Mouse (Mus musculus) common myeloid progenitor, adult 5-6 weeks (primary cell): ENCODE data around the gene F2rl1. TPM values are rescaled to one million over a fixed set of nuclear protein-coding genes. Genes with fewer than 3 reads are reported as not detected.
A peak's percentile ranks its signal among the peaks of the same experiment; 100 is the strongest.

ENCODE experiments used
- ATAC-seq: replicated peaks from 2 replicates; pipeline ENCODE4 v1.8.0; 2016; ENCODE audit warnings: low read depth, mild to moderate bottlenecking, moderate TSS enrichment, inconsistent platforms; ENCODE audit not compliant: poor library complexity, severe bottlenecking
- total RNA-seq: library from RNA; stranded (forward); fragments of 200-1000, 187-1606 nt; gene quantifications from 2 replicates; pipeline ENCODE4 v1.2.3, GENCODE M21; 2017

The F2rl1 gene
- total RNA-seq, 1 experiment from 2014 or later = 0.78 TPM

DNA sequence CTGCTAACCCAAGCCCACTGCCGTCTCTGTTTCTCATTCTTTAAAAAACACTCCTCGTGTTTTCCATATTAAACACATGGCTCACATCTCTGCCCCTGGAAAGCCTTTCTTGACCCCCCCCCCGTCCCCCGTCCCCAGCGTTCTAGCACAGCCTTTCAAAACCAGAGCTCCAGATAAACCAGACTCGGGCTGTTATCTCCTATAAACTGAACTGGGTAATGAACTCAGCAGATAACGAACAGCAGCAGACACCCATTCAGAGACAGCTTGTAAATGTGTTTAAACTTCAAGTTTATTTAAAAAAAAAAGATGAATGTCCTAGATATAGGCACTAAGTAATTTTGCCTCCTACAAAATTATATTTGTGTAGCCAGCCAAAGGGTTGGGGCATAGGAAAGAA lies 49.9 kb downstream of the F2rl1 start:
- ATAC-seq = no peak

GRCm38 (mm10) chr13:95474294-95474693 lies 50.7 kb downstream of the F2rl1 start:
- ATAC-seq = no peak; the same call in 1 of the 2 replicates

DNA sequence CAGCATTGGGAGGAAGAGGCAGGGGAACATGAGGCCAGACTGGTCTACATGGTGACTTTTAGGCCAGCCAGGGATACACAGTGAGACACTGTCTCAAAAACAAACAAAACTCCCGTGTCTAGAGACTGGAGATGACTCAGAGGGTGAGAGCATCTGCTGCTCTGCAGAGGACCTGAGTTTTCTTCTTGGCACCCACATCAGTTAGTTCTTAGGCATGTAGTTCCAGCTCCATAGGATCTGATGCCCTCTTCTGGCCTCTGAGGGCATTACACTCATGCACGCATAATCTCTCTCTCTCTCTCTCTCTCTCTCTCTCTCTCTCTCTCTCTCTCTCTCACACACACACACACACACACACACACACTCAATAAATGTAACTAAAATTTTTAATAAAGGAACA lies 54.1 kb downstream of the F2rl1 start:
- peak; percentile 54; the same call in 1 of the 2 replicates for ATAC-seq

Other genes with a start within 250 kb of the F2rl1 start
- 9.8 and 12.6 TPM in 2 replicates for gene Zbed3, start 201.6 kb downstream of the F2rl1 start, total RNA-seq
- 56.7 and 63.6 TPM in 2 replicates for gene Aggf1, start 149.9 kb downstream of the F2rl1 start, total RNA-seq
- gene Crhbp, start 80.3 kb downstream of the F2rl1 start, total RNA-seq = not detected in 2 replicates
- not detected in 2 replicates for gene S100z, start 46.5 kb downstream of the F2rl1 start, total RNA-seq
- 59.5 and 70.5 TPM in 2 replicates for gene F2r, start 93.3 kb upstream of the F2rl1 start, total RNA-seq
- gene F2rl2, start 171.6 kb upstream of the F2rl1 start, total RNA-seq = 3.0 and 3.6 TPM in 2 replicates